Mouse (Mus musculus) kidney, adult 18-20 months (tissue): ENCODE measurements around the gene Phf12.

Experiments
- DNase-seq: peaks from one replicate; pipeline ENCODE4 v3.0.0; 2021

Gene Phf12

DNA sequence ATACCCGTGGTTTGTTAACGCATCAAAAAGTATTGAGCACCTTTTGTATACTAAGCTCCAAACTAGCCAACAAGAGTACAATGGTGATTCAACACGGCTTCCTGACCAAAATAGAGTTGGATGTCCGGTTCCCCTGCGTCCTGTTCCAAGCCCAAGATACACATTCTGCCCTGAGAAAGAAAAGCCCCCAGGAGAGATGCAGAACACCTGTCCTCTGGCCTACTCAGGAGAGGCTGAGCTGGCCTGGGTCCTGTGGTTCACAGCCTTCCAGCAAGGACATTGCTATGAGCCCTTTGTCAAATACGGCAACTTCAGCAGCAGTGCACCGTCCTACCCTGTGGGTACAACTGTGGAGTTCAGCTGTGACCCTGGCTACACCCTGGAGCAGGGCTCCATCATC lies 9.0 kb upstream of the Phf12 start:
- DNase-seq = no peak

DNA sequence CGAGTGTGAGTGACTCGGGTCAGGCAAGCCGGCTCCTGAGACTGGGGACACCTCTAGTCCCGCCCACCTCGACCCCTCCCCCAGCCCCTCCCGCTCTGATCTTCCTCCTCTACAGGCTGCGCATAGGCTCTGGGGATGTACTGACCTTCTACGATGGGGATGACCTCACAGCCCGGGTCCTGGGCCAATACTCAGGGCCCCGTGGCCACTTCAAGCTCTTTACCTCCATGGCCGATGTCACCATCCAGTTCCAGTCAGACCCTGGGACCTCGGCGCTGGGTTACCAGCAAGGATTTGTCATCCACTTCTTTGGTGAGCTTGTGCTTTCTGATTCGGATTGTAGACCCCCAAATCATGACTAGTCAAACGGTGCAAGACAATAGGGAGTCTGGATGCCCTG lies 8.2 kb upstream of the Phf12 start:
- no peak for DNase-seq

DNA sequence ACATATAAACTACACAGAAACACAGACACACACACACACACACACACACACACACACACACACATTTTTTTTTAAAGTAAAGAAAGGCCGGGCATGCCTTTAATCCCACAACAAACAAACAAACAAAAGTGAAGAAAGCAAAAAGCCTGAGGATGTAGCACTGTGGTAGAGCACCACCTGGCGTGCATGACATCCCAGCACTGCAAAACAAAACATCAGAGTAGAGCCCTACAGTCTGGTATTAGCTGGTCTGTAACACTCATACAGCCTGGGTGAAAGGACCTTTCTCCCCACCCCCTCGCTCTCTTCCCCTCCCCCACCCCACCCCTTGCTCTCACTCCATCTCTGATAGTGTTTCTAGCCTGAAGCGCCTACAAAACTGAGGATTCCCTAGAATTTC lies 6.7 kb upstream of the Phf12 start:
- DNase-seq = no peak

DNA sequence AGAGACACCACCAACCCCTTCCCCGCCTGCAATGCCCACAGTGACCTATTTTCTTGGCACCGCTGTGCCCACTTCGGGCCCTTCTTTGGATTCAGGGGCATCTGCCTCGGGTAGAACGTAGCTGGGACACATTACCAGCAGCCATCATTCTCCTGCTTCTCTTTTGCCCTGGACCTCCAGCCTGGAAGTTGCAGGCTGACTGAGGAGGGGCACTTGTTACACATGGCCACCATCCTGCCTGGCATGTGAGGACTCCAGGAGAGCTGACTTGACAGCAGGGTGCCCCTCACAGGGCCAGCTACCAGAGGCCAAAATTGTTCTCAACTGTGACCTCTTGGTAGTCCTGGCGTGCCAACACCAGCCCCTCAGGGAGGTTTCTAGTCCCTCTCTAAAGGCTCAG lies 4.4 kb upstream of the Phf12 start:
- DNase-seq = no peak

DNA sequence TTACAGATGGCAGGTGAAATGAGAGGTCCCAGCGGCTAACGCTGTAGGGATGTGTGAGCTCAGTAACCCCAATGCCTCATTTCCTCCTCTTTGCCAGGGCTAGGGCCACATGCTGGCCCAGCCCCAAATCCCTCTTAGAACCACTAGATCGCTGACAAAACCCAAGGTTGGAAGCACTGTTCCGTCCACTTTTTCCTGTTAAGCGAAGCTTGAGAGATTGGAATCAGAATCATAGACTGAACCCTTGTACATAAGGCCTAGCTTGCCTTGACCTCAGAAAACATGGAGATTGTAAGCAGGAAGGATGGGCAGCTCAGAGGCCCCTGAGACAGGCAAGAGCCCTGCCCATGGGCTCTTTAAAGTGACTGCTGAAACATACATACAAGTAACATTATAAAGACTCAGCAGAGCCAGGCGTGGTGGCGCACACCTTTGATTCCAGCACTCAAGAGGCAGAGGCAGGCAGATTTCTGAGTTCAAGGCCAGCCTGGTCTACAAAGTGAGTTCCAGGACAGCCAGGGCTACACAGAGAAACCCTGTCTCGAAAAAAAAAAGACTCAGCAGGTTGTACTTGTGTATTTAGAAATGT lies 3.2 kb upstream of the Phf12 start:
- no peak for DNase-seq

DNA sequence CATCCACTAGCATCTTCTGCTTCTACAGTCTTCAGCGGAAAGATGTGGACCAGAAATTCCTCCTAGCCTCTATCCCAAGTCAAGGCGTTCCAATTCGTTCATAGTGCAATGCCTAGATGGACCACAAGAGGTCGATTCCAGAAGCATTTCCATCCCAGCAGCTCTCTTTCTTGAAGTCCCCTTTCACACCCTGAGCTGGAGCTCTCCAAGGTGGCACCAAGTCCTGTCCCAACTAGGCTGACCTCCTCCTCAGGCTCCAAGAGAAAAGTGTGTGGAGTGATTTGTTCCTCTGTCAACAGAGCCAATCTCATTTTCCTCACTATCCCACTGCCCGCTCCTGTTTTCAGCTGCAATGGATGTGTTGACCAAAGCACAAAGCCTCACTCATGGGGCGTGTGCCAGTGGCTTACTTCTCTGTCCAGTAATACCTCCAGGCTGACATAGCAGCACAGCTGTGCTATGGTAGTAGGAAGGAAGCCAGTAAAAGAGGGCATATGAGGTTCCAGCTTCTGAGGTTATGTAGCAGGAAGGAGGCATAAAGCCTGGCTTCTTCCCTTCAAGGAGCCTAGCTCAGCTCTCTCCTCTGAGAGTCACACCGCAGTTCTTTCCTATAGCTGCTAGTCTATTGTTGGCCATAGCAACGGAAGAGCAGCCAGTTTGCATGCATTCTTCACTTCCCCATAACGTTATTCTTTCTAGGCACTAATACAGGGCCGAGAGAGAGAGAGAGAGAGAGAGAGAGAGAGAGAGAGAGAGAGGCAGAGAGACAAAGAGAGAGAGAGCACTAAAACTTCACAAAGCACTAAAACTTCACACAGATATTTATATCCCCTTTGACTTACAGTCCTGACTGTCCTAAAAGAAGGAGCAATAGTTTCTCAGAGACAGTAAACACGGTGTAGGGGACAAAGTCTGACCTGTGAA lies 2.0 kb upstream of the Phf12 start:
- DNase-seq = peak; percentile 60

DNA sequence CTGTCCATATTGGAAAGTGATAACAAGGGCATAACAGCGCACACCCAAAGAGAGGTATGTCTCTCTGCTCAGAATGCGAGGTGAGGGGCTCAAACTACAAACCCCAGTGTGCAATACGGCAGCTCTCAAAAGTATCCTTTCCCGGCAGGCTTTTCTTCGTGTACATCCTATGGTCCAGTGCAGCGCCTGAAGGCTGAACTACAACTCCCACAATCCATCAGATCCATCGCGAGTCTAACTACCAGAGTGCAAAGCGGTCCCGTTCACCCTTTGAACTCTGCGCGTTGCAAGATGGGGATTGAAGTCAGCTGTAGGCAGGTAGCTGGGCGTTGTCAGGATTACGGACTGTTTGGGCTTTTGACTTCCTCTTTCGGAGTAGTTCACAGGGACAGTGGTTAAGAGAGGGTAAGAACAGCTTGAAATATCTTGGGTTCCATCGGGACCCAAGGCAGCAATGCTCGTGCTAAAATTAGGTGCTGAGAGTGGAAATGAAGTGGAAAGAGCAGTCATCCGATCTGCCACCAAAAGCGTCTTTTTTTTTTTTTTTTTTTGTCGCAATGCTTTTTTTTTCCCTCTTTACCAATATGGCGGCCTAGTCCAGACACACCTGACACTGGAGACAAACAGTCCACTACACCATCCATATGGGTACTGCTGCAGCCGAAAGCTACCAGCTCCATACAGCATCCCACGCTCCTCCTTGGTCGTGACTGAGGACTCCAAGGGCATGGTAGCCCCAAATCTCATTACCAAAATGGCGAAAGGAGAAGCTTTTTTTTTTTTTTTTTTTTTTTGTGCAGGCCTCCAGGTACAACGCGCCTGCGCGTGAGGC lies 729 bp upstream of the Phf12 start:
- peak; percentile 93 for DNase-seq

DNA sequence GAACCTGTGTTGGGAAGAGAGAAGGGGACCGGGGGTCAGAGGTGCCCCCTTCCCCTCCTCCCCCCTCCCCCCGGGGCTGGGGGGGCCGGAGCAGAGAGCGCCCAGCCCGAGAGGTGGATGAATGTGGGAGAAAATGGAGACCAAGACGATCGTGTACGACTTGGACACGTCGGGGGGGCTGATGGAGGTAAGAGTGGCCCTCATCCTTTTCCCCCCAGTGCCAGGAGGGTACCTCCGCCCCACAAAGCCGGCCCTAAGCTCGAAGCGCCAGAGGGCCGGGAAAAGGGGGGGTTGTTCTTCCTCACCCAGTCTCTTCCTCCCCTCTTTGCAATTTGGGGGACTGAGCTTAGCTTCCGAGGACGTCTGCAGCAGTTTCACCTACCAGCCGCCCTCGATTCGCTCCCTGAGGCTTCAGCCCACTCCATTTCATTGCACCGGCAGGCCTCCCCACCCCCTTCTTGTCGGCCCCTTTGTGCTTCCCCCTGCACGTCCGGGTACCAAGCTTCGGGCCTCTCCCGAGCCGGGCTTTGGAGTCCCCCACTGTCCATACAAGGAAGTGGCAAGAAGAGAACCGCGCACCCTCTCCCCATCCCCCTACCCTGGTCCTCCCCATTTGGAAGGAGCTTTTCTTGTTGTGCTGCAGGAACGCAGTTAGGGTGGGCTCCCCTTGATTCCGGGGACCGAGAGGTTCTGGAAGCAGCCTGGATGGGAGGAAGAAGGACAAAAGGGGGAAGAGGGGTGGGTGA lies 810 bp downstream of the Phf12 start:
- peak; percentile 46 for DNase-seq

DNA sequence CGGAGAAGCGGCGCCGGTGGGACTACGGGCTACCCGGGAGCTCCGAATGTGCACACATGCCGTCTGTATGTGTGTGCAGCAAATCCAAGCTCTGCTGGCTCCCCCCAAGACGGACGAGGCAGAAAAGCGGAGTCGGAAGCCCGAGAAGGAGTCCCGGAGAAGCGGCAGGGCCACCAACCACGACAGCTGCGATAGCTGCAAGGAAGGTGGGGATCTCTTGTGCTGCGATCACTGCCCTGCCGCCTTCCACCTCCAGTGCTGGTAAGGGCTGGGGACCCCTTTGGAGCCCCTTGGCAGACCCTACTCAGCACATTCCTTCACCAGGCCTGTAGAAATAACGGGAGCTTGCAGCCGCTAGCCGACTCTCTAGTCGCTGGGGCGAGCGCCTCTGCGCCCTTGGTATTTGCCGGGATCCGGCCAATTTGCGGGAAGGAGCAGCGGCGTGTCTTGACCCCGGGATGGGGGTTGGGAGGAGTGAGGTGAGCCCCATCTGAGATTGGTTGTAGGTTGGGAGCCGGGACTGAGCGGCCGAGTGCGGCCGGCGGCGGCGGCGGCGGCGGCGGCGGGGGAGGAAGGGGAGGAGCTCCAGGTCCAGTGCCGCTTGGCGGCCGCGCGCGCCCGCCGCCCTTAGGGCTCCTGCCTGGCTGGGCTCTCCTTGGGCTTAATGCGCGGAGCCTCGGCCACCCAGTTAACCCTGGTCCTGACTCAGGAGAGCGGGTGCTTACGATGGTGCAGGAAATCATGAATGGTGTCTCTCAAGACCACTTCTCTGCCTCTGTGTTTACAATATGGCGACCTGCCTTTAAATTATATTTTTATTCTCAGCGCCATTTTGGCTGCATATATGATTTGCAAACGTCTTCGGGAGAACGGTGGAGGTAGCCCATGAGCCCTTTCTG lies 1.6 kb downstream of the Phf12 start:
- DNase-seq = peak; percentile 81

DNA sequence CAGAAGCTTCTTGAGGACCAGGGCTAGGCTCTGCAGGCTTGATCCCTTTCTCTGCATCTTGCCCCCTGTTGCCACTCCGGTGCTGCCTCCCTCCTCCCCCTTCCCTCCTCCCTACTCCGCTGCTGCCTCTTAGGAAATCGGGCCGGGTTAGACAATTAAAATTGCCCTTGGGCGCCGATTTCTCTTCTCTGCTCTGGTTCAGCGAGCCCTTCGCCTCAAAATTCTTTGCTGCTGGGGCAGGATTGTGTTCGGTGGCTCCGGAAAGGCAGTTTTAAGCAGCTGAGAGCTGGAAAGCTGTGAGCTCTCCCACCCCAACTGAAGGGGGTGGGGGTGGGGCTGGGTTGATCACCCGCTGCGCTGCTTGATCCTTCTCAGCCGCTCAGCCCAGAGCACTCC lies 2.3 kb downstream of the Phf12 start:
- peak; percentile 75 for DNase-seq

DNA sequence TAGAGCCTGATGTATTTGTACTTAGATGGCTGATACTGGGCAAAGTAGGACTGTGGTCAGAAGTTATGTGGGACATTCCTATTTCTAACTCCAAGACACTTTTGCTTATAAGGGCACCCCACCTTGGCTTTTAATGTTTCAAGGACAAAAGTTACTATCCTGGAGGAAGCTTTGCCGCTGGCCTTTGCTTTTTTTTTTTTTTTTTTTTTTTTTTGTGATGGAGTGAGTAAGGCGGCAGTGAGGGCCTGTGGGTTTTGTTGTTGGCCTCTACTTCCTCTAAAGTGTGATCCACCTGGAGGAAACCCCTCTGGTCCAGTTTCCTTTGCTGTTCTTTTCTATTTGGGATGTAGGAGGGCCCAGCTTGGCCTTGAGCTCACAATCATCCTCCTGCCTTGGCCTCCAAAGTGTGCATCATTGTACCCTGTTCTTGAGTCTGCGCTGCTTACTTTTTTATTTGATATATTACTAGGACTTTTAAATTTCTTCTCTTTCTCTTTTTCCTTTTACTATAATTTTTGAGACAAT lies 3.0 kb downstream of the Phf12 start:
- DNase-seq = no peak

DNA sequence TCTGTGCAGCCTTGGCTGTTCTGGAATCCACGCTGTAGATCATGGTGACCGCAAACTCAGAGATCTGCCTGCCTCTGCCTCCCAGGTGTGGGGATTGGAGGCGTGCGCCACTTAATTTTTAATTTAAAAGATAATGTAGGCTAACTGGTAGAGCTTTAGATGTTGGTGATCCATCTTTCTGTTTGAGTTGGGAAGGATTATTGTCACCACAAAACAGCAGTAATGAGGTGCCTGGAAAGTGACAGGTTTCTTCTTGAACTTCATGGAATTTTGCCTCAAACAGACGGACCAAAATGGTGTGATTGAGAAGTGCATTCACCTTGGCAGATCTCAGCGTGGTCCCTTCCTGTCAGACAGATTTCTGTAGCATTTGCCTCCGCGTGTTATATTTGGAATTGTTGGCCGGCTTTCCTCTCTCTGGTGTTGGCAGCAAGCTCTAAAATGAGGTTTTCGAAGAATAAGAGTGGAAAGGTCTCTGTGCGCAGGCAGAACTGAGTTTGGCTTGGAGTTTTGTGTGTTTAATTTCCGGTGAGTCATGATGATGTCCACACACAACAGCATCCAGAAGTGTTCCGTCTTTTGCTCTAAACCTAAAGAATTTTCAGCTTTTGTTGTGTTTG lies 6.6 kb downstream of the Phf12 start:
- no peak for DNase-seq

DNA sequence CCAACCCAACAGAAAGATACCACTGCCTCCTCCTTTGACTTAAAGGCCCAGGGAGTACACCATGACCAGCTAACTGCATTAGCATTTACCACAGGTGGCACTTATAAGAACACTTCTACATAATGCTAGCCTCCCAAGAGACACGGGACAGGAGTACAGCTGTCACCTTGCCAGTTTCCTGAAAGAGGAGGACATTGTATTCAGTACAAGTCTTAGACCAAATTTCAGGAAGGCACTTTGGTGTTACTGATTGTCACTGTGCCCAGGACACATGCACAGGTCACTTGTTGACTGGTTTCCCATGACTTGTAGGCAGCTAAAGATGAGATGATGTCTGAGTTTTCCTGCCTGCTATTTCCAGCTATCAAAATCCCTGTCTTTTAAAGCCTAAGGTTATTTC lies 13.0 kb downstream of the Phf12 start:
- no peak for DNase-seq

DNA sequence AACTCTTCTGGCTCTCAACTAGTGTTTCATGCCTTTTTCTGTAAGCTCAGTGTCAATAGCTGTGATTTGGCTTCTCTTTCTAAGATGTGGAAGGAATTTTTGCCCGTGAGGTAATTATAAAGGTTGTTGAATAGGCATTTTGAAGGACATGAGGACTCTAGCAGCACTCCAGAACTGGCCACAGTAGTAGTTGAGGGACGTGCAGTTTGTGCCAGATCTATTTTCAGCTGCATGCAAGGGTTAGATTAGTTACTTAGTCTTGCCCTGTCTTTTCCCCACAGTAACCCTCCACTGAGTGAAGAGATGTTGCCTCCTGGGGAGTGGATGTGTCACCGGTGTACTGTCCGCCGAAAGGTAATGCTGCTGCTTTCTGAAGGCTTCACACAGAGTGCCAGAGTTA lies 23.9 kb downstream of the Phf12 start:
- DNase-seq = no peak

DNA sequence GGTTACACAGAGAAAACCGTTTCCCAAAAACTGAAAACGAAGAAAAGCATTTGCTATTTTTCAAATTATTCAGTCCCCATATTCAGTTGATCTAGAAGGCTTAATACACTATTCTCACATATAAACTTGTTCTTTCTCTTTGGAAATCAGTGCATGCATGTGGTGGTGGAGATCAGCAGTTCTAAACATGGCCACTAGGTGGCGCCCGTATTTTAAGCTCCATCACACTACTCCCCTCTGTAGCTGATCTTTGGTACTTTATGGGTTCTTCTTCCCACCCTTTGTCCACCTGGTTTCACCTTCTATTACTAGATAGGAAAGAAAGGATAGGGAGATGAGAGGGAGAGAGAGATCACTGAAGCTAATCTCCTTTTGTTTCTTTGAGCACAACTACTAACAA lies 37.1 kb downstream of the Phf12 start:
- peak; percentile 84 for DNase-seq

DNA sequence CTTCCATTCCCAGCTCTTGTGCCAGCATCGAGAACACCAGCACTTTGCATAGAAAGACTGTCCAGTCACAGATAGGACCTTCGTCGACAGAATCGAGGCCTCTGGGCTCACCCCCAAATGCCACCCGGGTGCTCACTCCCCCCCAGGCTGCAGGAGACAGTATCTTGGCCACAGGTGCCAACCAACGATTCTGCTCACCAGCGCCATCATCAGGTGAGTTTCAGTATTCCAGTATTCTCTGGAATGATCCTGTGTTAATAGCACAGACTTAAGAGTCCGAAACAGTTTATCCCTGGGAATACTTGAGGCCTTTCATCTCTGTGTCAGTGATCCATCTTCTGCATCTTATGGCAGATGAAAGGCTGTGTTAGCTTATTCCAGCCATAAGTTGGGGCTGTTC lies 41.1 kb downstream of the Phf12 start:
- DNase-seq = no peak

DNA sequence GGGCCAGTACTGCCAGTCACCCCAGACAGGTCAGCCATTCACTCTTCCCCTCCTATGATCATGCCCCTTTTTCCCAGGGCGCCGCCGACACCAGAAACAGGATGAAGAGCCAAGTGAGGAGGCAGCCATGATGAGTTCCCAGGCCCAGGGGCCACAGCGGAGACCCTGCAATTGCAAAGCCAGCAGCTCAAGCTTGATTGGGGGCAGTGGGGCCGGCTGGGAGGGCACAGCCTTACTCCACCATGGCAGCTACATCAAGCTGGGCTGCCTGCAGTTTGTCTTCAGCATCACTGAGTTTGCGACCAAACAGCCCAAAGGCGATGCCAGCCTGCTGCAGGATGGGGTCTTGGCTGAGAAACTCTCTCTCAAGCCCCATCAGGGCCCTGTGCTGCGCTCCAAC lies 46.7 kb downstream of the Phf12 start:
- DNase-seq = no peak

DNA sequence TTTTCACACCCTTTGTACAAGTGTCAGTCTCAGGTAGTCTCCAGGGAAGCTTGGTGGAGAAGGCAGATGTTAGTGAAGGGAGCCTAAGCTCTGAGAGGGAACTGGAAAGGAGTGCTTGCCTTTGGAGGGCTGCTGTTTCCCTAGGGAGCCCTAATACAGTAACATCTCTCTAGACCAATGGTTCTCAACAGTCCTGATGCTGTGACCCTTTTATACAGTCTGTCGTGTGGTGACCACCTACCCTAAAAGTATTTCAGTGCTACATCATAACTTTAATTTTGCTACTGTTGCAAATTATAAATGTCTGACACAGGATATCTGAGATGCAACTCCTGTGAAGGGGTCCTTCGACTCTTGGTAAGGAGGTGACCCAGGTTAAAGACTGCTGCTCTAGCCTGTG lies 48.0 kb downstream of the Phf12 start:
- DNase-seq = no peak

DNA sequence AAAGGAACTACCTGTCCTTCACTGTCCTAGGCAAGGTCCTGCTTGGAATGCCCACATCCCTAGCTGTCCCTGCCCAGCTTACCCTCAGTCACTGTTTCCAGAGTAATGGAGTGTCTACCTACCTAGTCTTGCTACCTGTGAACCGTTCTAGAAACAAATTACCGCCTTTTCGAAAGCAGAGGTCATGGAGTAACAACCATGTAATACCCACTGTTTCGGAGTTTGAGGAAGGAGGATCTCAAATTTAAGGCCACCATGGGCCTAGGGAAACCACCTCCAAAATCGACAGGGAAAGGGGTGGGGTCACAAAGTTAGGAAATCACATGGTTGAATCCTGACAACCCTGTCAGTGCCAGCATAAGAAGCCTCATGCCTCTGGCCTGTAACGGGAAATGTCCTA lies 48.8 kb downstream of the Phf12 start:
- DNase-seq = no peak

DNA sequence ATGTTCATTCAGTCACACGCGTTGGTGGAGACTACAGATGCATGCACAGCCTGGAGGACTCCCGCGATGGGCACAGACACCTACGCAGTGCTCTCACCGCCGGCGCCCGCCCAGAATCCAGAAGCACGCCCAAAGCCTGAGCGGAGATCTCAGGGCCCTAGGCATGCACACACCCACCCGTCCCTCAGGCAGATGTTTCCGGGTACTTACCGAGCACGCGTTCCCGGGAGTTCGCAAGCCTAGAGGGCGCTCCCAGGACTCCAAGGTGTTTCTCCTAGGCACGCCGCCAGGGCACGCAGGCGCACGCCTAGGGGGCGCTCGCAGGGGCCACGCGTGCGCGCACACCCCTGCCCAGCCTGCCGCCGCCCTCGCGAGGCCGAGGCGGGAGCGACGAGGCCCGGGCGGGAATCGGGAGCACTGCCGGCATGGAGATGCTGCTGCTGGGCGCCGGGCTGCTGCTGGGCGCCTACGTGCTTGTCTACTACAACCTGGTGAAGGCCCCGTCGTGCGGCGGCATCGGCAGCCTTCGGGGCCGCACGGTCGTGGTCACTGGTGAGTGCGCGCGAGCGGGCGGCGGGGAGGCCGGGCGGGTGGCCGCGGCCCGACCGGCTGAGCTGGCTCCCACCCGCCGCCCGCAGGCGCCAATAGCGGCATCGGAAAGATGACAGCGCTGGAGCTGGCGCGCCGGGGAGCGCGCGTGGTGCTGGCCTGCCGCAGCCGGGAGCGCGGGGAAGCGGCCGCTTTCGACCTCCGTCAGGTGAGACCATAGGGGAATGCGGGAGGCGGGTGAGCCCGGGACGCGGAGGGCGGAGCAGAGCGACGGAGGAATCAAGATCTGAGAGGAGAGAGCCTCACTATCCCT lies 49.6 kb downstream of the Phf12 start, which contains the start of gene Dhrs13:
Dhrs13 (plus strand) TSS at position 334 of the 862 bp plus-strand sequence.
- DNase-seq = peak; percentile 97
